Mouse (Mus musculus): ENCODE data around the gene Zan.
A peak's percentile ranks its signal among the peaks of the same experiment; 100 is the strongest.

Gene Zan

DNA sequence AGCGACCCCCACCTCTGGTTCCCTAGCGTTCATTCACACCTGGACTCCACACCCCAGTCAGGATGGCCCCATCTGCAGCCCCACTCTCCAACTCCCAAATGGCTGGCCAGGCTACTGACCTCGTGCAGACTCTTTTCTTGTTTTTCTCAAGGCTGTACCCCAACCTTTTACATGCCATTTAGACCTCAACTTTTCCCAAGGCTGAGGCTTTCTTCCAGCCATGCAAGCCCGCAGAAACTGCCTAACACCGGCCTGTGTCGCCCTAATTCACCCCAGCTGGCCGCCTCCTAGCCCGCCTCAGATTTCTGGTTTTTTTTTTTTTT lies 125.8 kb downstream of the Zan start:
- DNase-seq (ENCODE audit: low spot score): no peak

GRCm38 (mm10) chr5:137350205-137351057 lies 126.4 kb downstream of the Zan start:
- no peak for DNase-seq (ENCODE audit: low spot score)

DNA sequence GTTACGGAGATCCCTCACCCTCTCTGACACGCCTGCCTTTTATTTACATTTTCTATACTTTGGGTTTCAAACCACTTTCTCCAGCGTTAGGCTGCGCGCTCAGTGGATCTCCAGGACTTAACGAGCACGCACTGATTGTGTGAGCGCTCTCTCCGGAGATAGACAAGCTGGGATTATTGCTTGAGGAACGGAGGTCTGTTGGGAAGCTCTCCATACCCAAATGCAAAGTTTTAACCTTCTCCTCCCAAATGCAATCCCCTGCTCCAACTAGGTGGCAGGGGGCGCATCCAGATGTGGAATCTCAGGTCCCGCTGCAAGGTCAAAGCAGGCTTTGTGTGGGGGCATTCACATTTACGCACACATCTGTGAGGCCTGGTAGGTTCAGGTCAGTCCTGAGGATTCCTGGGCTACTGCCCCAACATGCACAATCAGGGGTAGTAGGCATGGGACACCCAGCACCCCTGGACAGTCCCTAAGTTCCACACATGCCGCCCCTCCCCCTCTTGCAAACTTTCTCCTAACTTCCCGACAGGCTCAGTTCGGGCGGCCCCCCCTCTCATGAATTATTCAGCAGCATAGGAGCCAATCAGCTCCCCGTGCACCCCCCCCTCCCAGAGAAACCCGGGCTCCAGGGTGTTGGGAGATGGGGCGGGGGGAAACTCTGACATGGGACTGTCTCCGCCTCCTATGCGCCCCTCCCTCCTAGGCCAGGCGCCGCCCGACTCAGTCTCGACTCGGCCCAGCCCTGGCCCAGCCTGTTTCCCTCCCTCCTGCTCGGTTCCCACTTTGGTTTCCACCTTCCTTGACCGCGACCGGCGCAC lies 127.3 kb downstream of the Zan start, which contains the start of gene Ephb4:
TSS of gene Ephb4 (plus strand) at position 726 of the 821 bp plus-strand sequence.
- DNase-seq (ENCODE audit: low spot score): peak; percentile 90

- peak; percentile 53 for DNase-seq (ENCODE audit: low spot score)
These were observed 128.1 kb downstream of the Zan start for GRCm38 (mm10) chr5:137348482-137349383.

DNA sequence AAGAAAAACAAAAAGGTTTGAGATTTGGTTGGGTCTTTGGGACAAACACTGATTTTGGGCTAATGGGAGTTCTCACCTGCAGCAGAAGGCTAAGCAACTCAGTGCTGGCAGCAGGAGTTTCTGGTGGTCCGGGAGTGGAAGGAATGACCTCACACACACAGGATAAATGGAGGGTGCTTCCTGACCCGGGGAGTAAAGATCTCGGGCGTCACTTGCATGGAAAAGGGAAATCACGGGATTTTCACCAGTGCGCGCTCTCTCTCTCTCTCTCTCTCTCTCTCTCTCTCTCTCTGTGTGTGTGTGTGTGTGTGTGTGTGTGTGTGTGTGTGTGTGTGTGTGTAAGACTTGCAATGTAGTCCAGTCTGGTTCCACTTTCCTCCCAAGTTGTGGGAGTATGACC lies 129.0 kb downstream of the Zan start:
- no peak for DNase-seq (ENCODE audit: low spot score)

- no peak for DNase-seq (ENCODE audit: low spot score)
These were observed 129.9 kb downstream of the Zan start for GRCm38 (mm10) chr5:137346983-137347382.

- DNase-seq (ENCODE audit: low spot score): no peak
These were observed 130.5 kb downstream of the Zan start for GRCm38 (mm10) chr5:137346388-137346787.

- DNase-seq (ENCODE audit: low spot score): no peak
These were observed 131.0 kb downstream of the Zan start for GRCm38 (mm10) chr5:137345821-137346220.

GRCm38 (mm10) chr5:137343869-137344268 lies 133.0 kb downstream of the Zan start:
- no peak for DNase-seq (ENCODE audit: low spot score)

GRCm38 (mm10) chr5:137343412-137343811 lies 133.5 kb downstream of the Zan start:
- no peak for DNase-seq (ENCODE audit: low spot score)

GRCm38 (mm10) chr5:137342407-137343012 lies 134.4 kb downstream of the Zan start:
- DNase-seq (ENCODE audit: low spot score): no peak

DNA sequence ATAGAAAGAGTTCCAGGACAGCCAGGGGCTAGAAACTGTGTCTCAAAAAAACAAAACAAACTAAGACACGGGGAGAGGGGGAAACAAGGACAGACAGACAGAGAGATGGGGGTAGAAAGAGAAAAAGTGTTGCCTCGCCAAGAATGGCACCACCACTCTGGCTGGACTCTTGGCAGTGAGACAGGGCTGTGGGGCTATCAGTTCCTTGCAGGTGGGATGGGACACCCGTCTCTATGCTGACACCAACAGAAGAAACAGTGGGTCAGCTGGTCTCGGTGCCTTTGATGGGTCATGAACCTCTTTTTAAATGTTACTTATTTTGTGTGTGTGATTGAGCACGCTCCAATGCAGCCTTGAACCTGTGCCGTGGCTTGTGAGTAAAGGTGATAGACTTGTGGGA lies 136.6 kb downstream of the Zan start:
- no peak for DNase-seq (ENCODE audit: low spot score)

GRCm38 (mm10) chr5:137339290-137339979 lies 137.4 kb downstream of the Zan start:
- no peak for DNase-seq (ENCODE audit: low spot score)

- no peak for DNase-seq (ENCODE audit: low spot score)
These were observed 138.1 kb downstream of the Zan start for GRCm38 (mm10) chr5:137338663-137339289.

- peak; percentile 90 for DNase-seq (ENCODE audit: low spot score)
These were observed 138.6 kb downstream of the Zan start for GRCm38 (mm10) chr5:137338256-137338655.

GRCm38 (mm10) chr5:137337190-137337589 lies 139.7 kb downstream of the Zan start:
- DNase-seq (ENCODE audit: low spot score): no peak

- DNase-seq (ENCODE audit: low spot score): no peak
These were observed 141.8 kb downstream of the Zan start for GRCm38 (mm10) chr5:137335066-137335465.

DNA sequence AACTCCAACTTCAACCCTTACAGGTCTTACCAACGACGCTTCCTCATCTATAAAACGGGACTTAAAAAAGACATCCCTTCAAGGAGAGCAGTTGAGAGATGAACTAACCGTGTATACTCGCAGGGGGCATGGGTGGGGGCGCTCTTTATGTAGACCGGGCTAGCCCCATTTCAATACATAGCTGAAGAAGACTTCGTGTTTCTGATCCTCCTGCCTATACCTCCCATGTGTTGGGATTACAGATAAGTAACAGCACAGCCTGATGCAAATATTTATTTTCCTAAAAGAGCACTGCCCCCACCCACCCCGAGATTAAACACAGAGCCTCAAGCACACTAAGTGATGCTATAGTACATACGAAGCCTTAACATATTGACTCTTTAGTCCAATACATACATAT lies 142.5 kb downstream of the Zan start:
- DNase-seq (ENCODE audit: low spot score): no peak

DNA sequence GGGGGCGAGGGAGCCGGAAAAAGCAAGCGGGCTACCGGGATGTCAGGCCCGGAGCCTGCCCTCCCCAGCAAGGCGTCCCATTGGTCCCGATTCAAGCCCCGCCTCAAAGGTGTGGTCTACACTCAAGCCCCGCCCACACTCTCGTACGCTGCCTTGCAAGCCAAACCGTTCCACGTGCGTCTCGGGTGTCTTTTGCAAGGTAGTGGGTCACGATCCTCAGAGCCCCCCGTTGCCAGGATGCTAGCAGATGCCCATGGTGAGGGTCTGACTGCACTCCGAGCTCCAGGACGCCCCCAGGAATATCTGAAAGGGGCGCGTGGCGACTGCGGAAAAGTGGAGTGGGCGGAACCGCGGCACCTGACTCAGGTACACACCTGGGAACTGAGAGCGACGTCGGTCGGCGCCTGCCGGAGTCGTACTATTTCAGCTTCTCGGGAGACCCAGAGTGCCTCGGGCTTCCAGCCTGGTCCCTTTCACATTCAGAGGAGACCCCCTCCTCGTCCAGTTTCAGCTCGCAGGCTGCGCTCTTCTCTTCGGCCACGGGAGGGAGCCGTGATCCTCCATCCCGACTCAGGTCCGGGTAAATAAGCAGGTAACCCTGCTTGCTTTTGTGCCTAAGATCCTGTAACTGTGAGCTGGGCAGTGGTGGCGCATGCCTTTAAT lies 143.2 kb downstream of the Zan start, which contains the start of gene Slc12a9:
TSS of gene Slc12a9 (minus strand) at position 86 of the 663 bp plus-strand sequence.
- DNase-seq (ENCODE audit: low spot score): peak; percentile 91

All from testis, postnatal 14 days (tissue).